Mouse (Mus musculus) hindbrain, embryonic 15.5 days (tissue): ENCODE results near the gene H2-T22. TPM values are rescaled to one million over a fixed set of nuclear protein-coding genes. Genes with fewer than 3 reads are reported as not detected.
"Not testable (repeated sequence)": the region's sequence is repeated elsewhere in the genome, so short reads cannot be mapped to it uniquely, and the experiment has no call there.

Experiments
- ATAC-seq: fragments of 200-750 bp; cut with Nextera tagmentation; 2 replicates; pipeline ENCODE4 v1.8.0; 2017; ENCODE audit warnings: low read depth, moderate number of reproducible peaks, moderate TSS enrichment; ENCODE audit not compliant: low FRiP score
- H3K27ac ChIP-seq: fragments of 300-500 bp; sonication (generic); replicated peaks from 2 replicates; pipeline ENCODE4 v1.5.1; 2015; ENCODE audit warnings: mild to moderate bottlenecking, inconsistent platforms
- H3K27me3 ChIP-seq: fragments of 300-500 bp; sonication (generic); 2 replicates; pipeline ENCODE4 v1.6.1; 2015; ENCODE audit warnings: control low read depth, inconsistent platforms
- H3K36me3 ChIP-seq: fragments of 300-500 bp; sonication (generic); 2 replicates; pipeline ENCODE4 v1.6.1; 2015; ENCODE audit warnings: control low read depth, inconsistent platforms
- H3K4me1 ChIP-seq: fragments of 300-500 bp; sonication (generic); replicated peaks from 2 replicates; pipeline ENCODE4 v1.6.1; 2015; ENCODE audit warnings: control low read depth, inconsistent platforms
- H3K4me2 ChIP-seq: fragments of 300-500 bp; sonication (generic); 2 replicates; pipeline ENCODE4 v1.6.1; 2015; ENCODE audit warnings: moderate library complexity, mild to moderate bottlenecking, inconsistent platforms
- H3K4me3 ChIP-seq: fragments of 300-500 bp; sonication (generic); 2 replicates; pipeline ENCODE4 v1.5.1; 2015; ENCODE audit warnings: mild to moderate bottlenecking, inconsistent platforms
- H3K9ac ChIP-seq: fragments of 300-500 bp; sonication (generic); 2 replicates; pipeline ENCODE4 v1.6.1; 2015; ENCODE audit warnings: inconsistent platforms
- H3K9me3 ChIP-seq: fragments of 300-500 bp; sonication (generic); 2 replicates; pipeline ENCODE4 v1.6.1; 2016; ENCODE audit warnings: control low read depth, inconsistent platforms
- WGBS: fragments of 180-500 bp; shearing (Covaris S2); methylation state at CpG from one replicate; pipeline ENCODE4 v1.1.7; 2015; 5-methylcytosine and 5-hydroxymethylcytosine counted together
- polyA plus RNA-seq: library from polyadenylated mRNA; unstranded; fragments of >200 nt; fragmentation: Nextera tagmentation; extraction: Ambion mirVana; gene quantifications from 2 replicates; pipeline ENCODE4 v1.2.1, GENCODE M21; 2015

The H2-T22 gene
- polyA plus RNA-seq, 1 experiment from 2014 or later, result 7.9 TPM

GRCm38 (mm10) chr17:36042055-36042454 lies 492 bp downstream of the H2-T22 start:
- Histone ChIP-seq H3K4me3 (peak overlapping the region; percentile 40), H3K9ac (peak overlapping the region; percentile 25; the same call in 1 of the 2 replicates), H3K4me2 (peak overlapping the region; percentile 81)
- H3K4me1 ChIP-seq, H3K9me3 ChIP-seq, H3K27me3 ChIP-seq, H3K27ac ChIP-seq, H3K36me3 ChIP-seq: not testable (repeated sequence)
- 2% methylated on average over 18 of the region's 19 CpGs for WGBS
- ATAC-seq, result peak; percentile 54; the same call in 1 of the 2 replicates

- H3K4me2 ChIP-seq, H3K9me3 ChIP-seq, H3K9ac ChIP-seq, H3K4me3 ChIP-seq, H3K36me3 ChIP-seq, H3K27ac ChIP-seq, ATAC-seq, H3K4me1 ChIP-seq, H3K27me3 ChIP-seq: not testable (repeated sequence)
- whole genome bisulfite sequencing, result 91% methylated on average over 2 of the region's 2 CpGs
Observed at GRCm38 (mm10) chr17:36040604-36041003, 1.9 kb downstream of the H2-T22 start.

GRCm38 (mm10) chr17:36036126-36036525 lies 6.4 kb downstream of the H2-T22 start:
- not testable (repeated sequence) for ATAC-seq, H3K27me3 ChIP-seq, H3K4me3 ChIP-seq, H3K9ac ChIP-seq, H3K4me2 ChIP-seq, H3K9me3 ChIP-seq, H3K27ac ChIP-seq, H3K36me3 ChIP-seq
- 86% methylated on average over 13 of the region's 13 CpGs for WGBS
- H3K4me1 ChIP-seq, result peaks cover 13% of the 10 kb centered on the region

- ATAC-seq, H3K36me3 ChIP-seq, H3K9ac ChIP-seq, H3K9me3 ChIP-seq, H3K27me3 ChIP-seq, H3K4me3 ChIP-seq, H3K4me2 ChIP-seq, H3K27ac ChIP-seq: not testable (repeated sequence)
- H3K4me1 ChIP-seq, result peaks cover 13% of the 10 kb centered on the region
- WGBS, result 42% methylated on average over 3 of the region's 3 CpGs
Observed at GRCm38 (mm10) chr17:36035010-36035638, 7.4 kb downstream of the H2-T22 start.

- 58% methylated on average over 3 of the region's 3 CpGs for WGBS
- H3K9ac ChIP-seq, H3K36me3 ChIP-seq, H3K4me3 ChIP-seq, H3K9me3 ChIP-seq, ATAC-seq, H3K27ac ChIP-seq, H3K4me2 ChIP-seq, H3K27me3 ChIP-seq: not testable (repeated sequence)
- peaks cover 13% of the 10 kb centered on the region for H3K4me1 ChIP-seq
Observed at GRCm38 (mm10) chr17:36034524-36034923, 8.0 kb downstream of the H2-T22 start.

- Histone ChIP-seq H3K9ac (peak within 1 kb of the TSS; percentile 38), H3K4me2 (peak within 1 kb of the TSS; percentile 90), H3K4me3 (peak within 1 kb of the TSS; percentile 48), H3K4me1 (peaks cover 13% of the 10 kb centered on the region)
- ATAC-seq, result peak; percentile 35; the same call in 1 of the 2 replicates
- under 1% methylated on average over 22 of the region's 25 CpGs for WGBS
- not testable (repeated sequence) for H3K36me3 ChIP-seq, H3K27me3 ChIP-seq, H3K27ac ChIP-seq, H3K9me3 ChIP-seq
Observed at GRCm38 (mm10) chr17:36032351-36032875, 10.1 kb downstream of the H2-T22 start, which contains the start of gene H2-T23. Gene H2-T23 (minus strand): TSS chr17:36032855.

- Histone ChIP-seq H3K4me1 (peaks cover 13% of the 10 kb centered on the region), H3K9ac (peak overlapping the region; percentile 38), H3K4me3 (peak overlapping the region; percentile 48), H3K4me2 (peak overlapping the region; percentile 90)
- peak; percentile 82 for ATAC-seq
- not testable (repeated sequence) for H3K36me3 ChIP-seq, H3K27me3 ChIP-seq, H3K27ac ChIP-seq, H3K9me3 ChIP-seq
- 2% methylated on average over 40 of the region's 40 CpGs for WGBS
Observed at GRCm38 (mm10) chr17:36031583-36032331, 10.8 kb downstream of the H2-T22 start.

- Histone ChIP-seq H3K4me2 (peak overlapping the region; percentile 90), H3K9ac (0 out of 2 replicates have a peak overlapping the region, but pooled peaks have one; percentile 38), H3K4me3 (peak overlapping the region; percentile 48), H3K4me1 (peaks cover 13% of the 10 kb centered on the region)
- 40% methylated on average over 7 of the region's 8 CpGs for WGBS
- not testable (repeated sequence) for H3K27ac ChIP-seq, H3K9me3 ChIP-seq, H3K36me3 ChIP-seq, H3K27me3 ChIP-seq
- ATAC-seq, result 0 out of 2 replicates have a peak, but pooled peaks have one; percentile 2
Observed at GRCm38 (mm10) chr17:36030703-36031582, 11.6 kb downstream of the H2-T22 start.

- 86% methylated on average over 4 of the region's 4 CpGs for WGBS
- not testable (repeated sequence) for H3K4me3 ChIP-seq, H3K9ac ChIP-seq, H3K4me2 ChIP-seq, H3K36me3 ChIP-seq, H3K27ac ChIP-seq, H3K9me3 ChIP-seq, ATAC-seq, H3K27me3 ChIP-seq
- peaks cover 13% of the 10 kb centered on the region for H3K4me1 ChIP-seq
Observed at GRCm38 (mm10) chr17:36030046-36030702, 12.4 kb downstream of the H2-T22 start.

- Histone ChIP-seq H3K27me3 (no peaks in the 10 kb centered on the region), H3K4me3 (no peak overlapping the region), H3K9ac (no peak overlapping the region), H3K36me3 (no peaks in the 10 kb centered on the region), H3K27ac (no peak overlapping the region), H3K4me2 (no peak overlapping the region), H3K4me1 (peaks cover 13% of the 10 kb centered on the region), H3K9me3 (no peaks in the 10 kb centered on the region)
- WGBS, result 86% methylated on average over 7 of the region's 7 CpGs
- no peak for ATAC-seq
Observed at GRCm38 (mm10) chr17:36028879-36029619, 13.5 kb downstream of the H2-T22 start.

- H3K36me3 ChIP-seq, result no peaks in the 10 kb centered on the region
- no peaks in the 10 kb centered on the region for H3K27me3 ChIP-seq
- H3K4me2 ChIP-seq, result no peak overlapping the region
- H3K4me1 ChIP-seq, result peaks cover 12% of the 10 kb centered on the region
- ATAC-seq, result no peak
- no peaks in the 10 kb centered on the region for H3K9me3 ChIP-seq
- no peak overlapping the region for H3K27ac ChIP-seq
- H3K4me3 ChIP-seq, result no peak overlapping the region
- H3K9ac ChIP-seq, result no peak overlapping the region
- WGBS, result 96% methylated on average over 4 of the region's 4 CpGs
Observed at GRCm38 (mm10) chr17:36027663-36028062, 14.9 kb downstream of the H2-T22 start.
